Mouse (Mus musculus): Measurements from ENCODE around the gene Syn1. TPM values are rescaled to one million over a fixed set of nuclear protein-coding genes. Genes with fewer than 3 reads are reported as not detected.
A peak's percentile ranks its signal among the peaks of the same experiment; 100 is the strongest.

The Syn1 gene
- 0.21 and 0.39 TPM in 2 replicates for polyA plus RNA-seq (2015; fragmentation: Nextera tagmentation; extraction: Ambion mirVana)

DNA sequence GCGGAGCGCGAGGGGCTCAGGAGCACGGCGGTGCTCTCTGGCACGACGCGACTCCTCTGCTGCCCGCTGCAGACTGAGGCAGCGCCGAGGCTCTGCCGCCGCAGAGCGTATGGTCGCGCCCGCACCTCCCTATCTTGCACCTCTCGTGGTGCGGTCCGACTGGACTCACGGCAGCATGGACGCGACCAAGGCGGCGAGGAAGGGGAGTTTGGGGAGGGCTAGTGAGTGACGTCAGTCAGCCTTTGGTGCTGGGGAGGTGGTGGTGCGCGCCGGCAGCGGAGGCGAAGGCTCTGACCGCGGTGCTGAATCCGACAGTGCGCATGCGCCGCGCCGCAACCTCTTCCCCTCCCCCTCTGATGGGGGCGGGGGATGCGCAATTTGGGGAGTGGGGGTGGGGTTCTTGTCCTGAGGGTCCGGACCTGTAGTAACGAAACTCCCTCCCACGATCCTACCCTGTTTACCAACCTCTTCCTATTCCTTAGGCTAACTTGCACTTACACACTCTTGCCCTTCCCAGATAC lies at the start of gene Syn1:
Syn1 (minus strand) TSS at position 161 of the 521 bp plus-strand sequence.
- Histone ChIP-seq H3K9ac (no peak within 1 kb of the TSS), H3K4me1 (no peaks in the 10 kb centered on the region; the same call in 1 of the 2 replicates), H3K27me3 (no peaks in the 10 kb centered on the region; the same call in 1 of the 2 replicates), H3K36me3 (no peaks in the 10 kb centered on the region), H3K4me3 (peak within 1 kb of the TSS; percentile 37), H3K4me2 (peak within 1 kb of the TSS; percentile 79), H3K9me3 (no peaks in the 10 kb centered on the region), H3K27ac (no peak within 1 kb of the TSS)
- WGBS: 13% methylated on average over 42 of the region's 44 CpGs
- ATAC-seq (ENCODE audit: borderline replicate concordance, extremely low read depth, low FRiP score, low TSS enrichment): peak; percentile 95

DNA sequence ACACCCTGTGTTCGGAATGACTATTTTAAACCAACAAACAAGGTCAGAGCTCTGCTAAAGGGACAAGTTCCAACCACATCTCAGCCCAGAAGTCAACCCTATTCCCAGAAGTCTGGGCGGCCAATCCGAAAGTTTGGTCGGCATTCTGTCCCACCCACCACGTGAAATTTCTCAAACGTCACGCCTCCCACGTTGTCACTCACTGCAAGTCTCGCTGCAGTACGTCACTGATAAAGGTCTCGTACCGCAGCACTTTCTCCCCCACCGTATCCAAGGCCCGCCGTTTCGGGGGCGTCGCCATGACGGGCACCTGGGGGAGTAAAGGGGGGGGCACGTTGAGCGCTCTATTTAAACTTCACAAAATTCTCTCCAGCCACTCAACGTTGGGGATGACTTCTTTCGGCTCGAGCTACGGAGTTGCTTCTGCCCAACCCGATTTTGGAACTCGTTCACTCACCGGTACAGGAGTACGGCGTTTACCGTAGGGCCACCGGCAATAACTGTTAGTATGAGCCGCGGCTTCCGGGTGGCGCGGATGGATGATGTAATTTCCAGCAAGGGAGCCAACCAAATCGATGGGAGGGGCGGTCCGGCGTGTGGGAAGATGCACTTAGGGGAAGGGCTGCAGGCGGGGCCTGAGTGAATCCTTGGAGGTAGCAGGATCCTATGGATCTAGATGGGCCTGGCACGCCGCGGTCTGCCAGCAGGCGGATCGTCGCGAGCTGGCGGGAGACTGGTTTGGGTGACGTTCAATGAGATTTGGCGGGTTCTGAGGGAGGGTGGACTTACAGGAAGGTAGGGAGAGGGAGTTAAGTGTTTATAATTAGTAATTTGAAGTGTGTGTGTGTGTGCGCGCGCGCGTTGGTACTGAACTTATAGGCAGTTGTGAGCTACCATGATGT lies 40.9 kb upstream of the Syn1 start, which contains the start of gene Uxt:
Uxt (minus strand) TSS at position 541 of the 902 bp plus-strand sequence.
- ATAC-seq (ENCODE audit: borderline replicate concordance, extremely low read depth, low FRiP score, low TSS enrichment): peak; percentile 98
- Histone ChIP-seq H3K4me2 (peak within 1 kb of the TSS; percentile 45), H3K9ac (peak within 1 kb of the TSS; percentile 27), H3K36me3 (no peaks in the 10 kb centered on the region), H3K27me3 (no peaks in the 10 kb centered on the region), H3K4me3 (peak within 1 kb of the TSS; percentile 55), H3K27ac (peak within 1 kb of the TSS; percentile 75), H3K4me1 (no peaks in the 10 kb centered on the region), H3K9me3 (no peaks in the 10 kb centered on the region)
- WGBS: 14% methylated on average over 57 of the region's 57 CpGs

- Histone ChIP-seq H3K4me1 (no peaks in the 10 kb centered on the region), H3K9ac (peak within 1 kb of the TSS; percentile 70), H3K4me3 (peak within 1 kb of the TSS; percentile 73), H3K27ac (peak within 1 kb of the TSS; percentile 53; the same call in 1 of the 2 replicates), H3K4me2 (peak within 1 kb of the TSS; percentile 52), H3K9me3 (no peaks in the 10 kb centered on the region), H3K36me3 (no peaks in the 10 kb centered on the region), H3K27me3 (no peaks in the 10 kb centered on the region)
- ATAC-seq (ENCODE audit: borderline replicate concordance, extremely low read depth, low FRiP score, low TSS enrichment): peak; percentile 97
- 10% methylated on average over 24 of the region's 30 CpGs for WGBS
These were observed 29.5 kb upstream of the Syn1 start, which contains the start of gene Elk1 for GRCm38 (mm10) chrX:20950191-20950880. Elk1 (minus strand) TSS chrX:20950608.

DNA sequence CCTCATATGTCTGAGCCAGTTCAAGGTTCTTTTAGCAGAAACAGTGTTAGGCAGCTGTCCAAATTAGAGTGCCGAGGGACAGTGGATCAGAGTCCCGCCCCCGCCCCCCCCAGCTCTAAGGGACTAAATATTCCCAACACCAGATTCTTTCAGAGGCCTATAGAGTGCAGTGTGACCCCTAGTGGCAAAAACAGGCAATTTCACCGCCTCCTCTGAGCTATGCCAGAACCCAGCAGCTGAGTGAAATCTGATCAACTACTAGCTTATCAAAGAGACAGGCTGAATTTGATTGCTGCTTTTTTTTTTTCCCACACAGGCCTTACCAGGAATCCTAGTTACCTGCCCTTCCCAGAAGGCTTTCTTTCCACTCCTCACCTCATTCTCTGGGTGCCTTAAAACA lies 25.3 kb upstream of the Syn1 start:
- H3K4me1 ChIP-seq: no peaks in the 10 kb centered on the region
- H3K36me3 ChIP-seq: no peaks in the 10 kb centered on the region
- H3K4me2 ChIP-seq: no peak overlapping the region
- H3K27me3 ChIP-seq: no peaks in the 10 kb centered on the region
- no peak overlapping the region for H3K27ac ChIP-seq
- ATAC-seq (ENCODE audit: borderline replicate concordance, extremely low read depth, low FRiP score, low TSS enrichment): no peak
- WGBS: 6% methylated on average over 4 of the region's 4 CpGs
- H3K9me3 ChIP-seq: no peaks in the 10 kb centered on the region
- no peak overlapping the region for H3K9ac ChIP-seq
- H3K4me3 ChIP-seq: no peak overlapping the region

- Histone ChIP-seq H3K27ac (no peak overlapping the region), H3K4me3 (no peak overlapping the region), H3K4me2 (no peak overlapping the region), H3K4me1 (no peaks in the 10 kb centered on the region), H3K27me3 (no peaks in the 10 kb centered on the region), H3K9me3 (no peaks in the 10 kb centered on the region), H3K36me3 (no peaks in the 10 kb centered on the region; the same call in 1 of the 2 replicates), H3K9ac (no peak overlapping the region)
- no peak for ATAC-seq (ENCODE audit: borderline replicate concordance, extremely low read depth, low FRiP score, low TSS enrichment)
- WGBS: 75% methylated on average over 1 of the region's 1 CpGs
These were observed 11.2 kb upstream of the Syn1 start for GRCm38 (mm10) chrX:20931963-20932362.

DNA sequence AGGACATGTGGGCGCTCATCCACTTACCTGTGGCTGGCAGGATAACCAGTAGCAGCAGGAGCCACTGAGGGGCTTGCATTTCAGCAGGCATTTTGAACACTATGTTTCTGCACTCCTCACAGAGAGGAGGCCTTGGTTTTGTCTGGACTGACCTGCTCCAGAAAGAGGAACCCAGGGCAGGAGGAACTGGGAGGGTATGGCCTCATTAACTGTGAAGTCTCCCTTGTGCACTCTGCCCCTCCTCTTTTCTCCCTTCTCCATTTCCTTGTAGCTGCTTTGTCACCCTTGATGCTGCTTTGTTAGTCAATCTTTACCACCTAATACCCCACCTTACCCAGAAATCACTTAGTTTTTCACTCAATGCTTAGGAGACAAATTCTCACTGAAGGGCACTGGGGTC lies 10.6 kb upstream of the Syn1 start, which contains the start of gene Cfp:
Cfp (minus strand) TSS at position 192 of the 400 bp plus-strand sequence.
- Histone ChIP-seq H3K4me3 (no peak within 1 kb of the TSS), H3K9me3 (no peaks in the 10 kb centered on the region), H3K27ac (no peak within 1 kb of the TSS), H3K4me1 (no peaks in the 10 kb centered on the region), H3K27me3 (no peaks in the 10 kb centered on the region), H3K4me2 (no peak within 1 kb of the TSS), H3K36me3 (no peaks in the 10 kb centered on the region; the same call in 1 of the 2 replicates), H3K9ac (no peak within 1 kb of the TSS)
- no peak for ATAC-seq (ENCODE audit: borderline replicate concordance, extremely low read depth, low FRiP score, low TSS enrichment)
- WGBS: 55% methylated on average over 1 of the region's 1 CpGs

- no peak for ATAC-seq (ENCODE audit: borderline replicate concordance, extremely low read depth, low FRiP score, low TSS enrichment)
- Histone ChIP-seq H3K9me3 (no peaks in the 10 kb centered on the region), H3K4me2 (no peak overlapping the region), H3K27me3 (no peaks in the 10 kb centered on the region), H3K36me3 (no peaks in the 10 kb centered on the region), H3K9ac (no peak overlapping the region), H3K4me1 (no peaks in the 10 kb centered on the region), H3K4me3 (no peak overlapping the region), H3K27ac (no peak overlapping the region)
- 86% methylated on average over 1 of the region's 1 CpGs for WGBS
These were observed 9.1 kb upstream of the Syn1 start for GRCm38 (mm10) chrX:20929859-20930258.

- no peak overlapping the region for H3K9ac ChIP-seq
- H3K27ac ChIP-seq: no peak overlapping the region
- ATAC-seq (ENCODE audit: borderline replicate concordance, extremely low read depth, low FRiP score, low TSS enrichment): no peak
- no peaks in the 10 kb centered on the region for H3K9me3 ChIP-seq
- H3K4me2 ChIP-seq: no peak overlapping the region
- no peaks in the 10 kb centered on the region; the same call in 1 of the 2 replicates for H3K4me1 ChIP-seq
- no peaks in the 10 kb centered on the region for H3K27me3 ChIP-seq
- no peaks in the 10 kb centered on the region for H3K36me3 ChIP-seq
- no peak overlapping the region for H3K4me3 ChIP-seq
These were observed 4.2 kb upstream of the Syn1 start for GRCm38 (mm10) chrX:20924976-20925375.

- H3K4me3 ChIP-seq: no peak overlapping the region
- 63% methylated on average over 1 of the region's 1 CpGs for WGBS
- H3K9ac ChIP-seq: no peak overlapping the region
- H3K27ac ChIP-seq: no peak overlapping the region
- H3K36me3 ChIP-seq: no peaks in the 10 kb centered on the region
- no peaks in the 10 kb centered on the region; the same call in 1 of the 2 replicates for H3K4me1 ChIP-seq
- no peaks in the 10 kb centered on the region; the same call in 1 of the 2 replicates for H3K27me3 ChIP-seq
- H3K9me3 ChIP-seq: no peaks in the 10 kb centered on the region
- H3K4me2 ChIP-seq: no peak overlapping the region
- ATAC-seq (ENCODE audit: borderline replicate concordance, extremely low read depth, low FRiP score, low TSS enrichment): no peak
These were observed 2.7 kb upstream of the Syn1 start for GRCm38 (mm10) chrX:20923506-20923905.

- no peak overlapping the region for H3K9ac ChIP-seq
- H3K27ac ChIP-seq: no peak overlapping the region
- peak overlapping the region; percentile 79 for H3K4me2 ChIP-seq
- H3K36me3 ChIP-seq: no peaks in the 10 kb centered on the region
- H3K4me1 ChIP-seq: no peaks in the 10 kb centered on the region; the same call in 1 of the 2 replicates
- H3K27me3 ChIP-seq: no peaks in the 10 kb centered on the region; the same call in 1 of the 2 replicates
- 32% methylated on average over 5 of the region's 5 CpGs for WGBS
- H3K4me3 ChIP-seq: peak overlapping the region; percentile 37
- no peaks in the 10 kb centered on the region for H3K9me3 ChIP-seq
- ATAC-seq (ENCODE audit: borderline replicate concordance, extremely low read depth, low FRiP score, low TSS enrichment): no peak
These were observed 562 bp upstream of the Syn1 start for GRCm38 (mm10) chrX:20921366-20921765.

DNA sequence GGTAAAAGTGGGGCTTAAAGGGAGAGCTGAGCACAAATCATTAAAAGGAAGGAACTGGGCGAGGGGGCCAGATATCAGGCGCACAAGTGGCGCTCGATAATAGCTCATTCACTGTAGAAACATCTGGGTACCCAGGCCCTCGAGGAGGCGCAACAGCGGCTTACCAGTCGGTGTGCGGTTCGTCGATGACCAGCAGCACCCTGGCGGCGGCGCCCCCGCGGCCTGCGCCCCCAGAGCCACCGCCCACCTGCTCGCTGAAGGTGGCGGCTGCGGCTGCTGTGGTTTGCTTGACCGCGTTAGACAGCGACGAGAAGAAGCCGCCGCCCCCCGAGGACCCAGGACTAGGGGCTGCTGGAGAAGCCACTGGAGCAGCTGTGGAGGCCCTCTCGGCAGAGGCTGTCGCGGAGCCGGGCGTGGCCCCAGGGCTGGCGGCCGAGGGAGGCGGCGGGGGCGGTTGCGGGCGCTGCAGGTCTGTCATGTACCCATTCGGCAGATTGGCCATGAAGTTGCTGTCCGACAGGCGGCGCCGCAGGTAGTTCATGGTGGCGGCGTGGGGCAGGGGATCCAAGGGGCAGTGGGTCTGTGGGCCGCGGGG lies 458 bp downstream of the Syn1 start:
- Histone ChIP-seq H3K9me3 (no peaks in the 10 kb centered on the region), H3K27me3 (no peaks in the 10 kb centered on the region; the same call in 1 of the 2 replicates), H3K4me2 (peak overlapping the region; percentile 79), H3K4me1 (no peaks in the 10 kb centered on the region; the same call in 1 of the 2 replicates), H3K9ac (no peak overlapping the region), H3K36me3 (no peaks in the 10 kb centered on the region), H3K4me3 (peak overlapping the region; percentile 37), H3K27ac (no peak overlapping the region)
- peak; percentile 65 for ATAC-seq (ENCODE audit: borderline replicate concordance, extremely low read depth, low FRiP score, low TSS enrichment)
- WGBS: 22% methylated on average over 41 of the region's 49 CpGs
